Mouse (Mus musculus): ENCODE data around the gene Magi1. TPM values are rescaled to one million over a fixed set of nuclear protein-coding genes. Genes with fewer than 3 reads are reported as not detected.

Gene Magi1
- total and polyA plus RNA-seq, 2 experiments from 2014 or later: 23.0 to 36.9 TPM

DNA sequence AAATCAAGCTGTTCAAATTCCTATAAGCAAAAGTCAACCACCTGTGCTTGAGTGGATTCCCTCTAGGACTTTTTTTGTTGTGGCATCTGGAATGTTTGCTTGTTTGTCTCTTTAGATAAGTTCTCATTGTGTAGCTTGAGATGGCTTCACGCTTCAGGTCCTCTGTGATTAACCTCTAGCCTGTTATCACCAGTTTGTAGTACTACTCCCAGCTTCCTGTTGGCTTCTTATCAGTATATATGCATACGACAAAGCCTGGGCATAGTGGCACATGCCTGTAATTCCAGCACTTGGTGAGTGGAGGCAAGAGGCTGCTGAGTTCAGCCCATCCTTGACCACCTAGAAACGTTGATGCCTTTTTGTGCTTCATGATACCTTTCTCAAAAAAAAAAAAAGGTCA is 16.8 kb upstream of the Magi1 start:
- Histone ChIP-seq H3K4me3 (ENCODE audit: low read length) (no peak overlapping the region), H3K9me3 (ENCODE audit: low read length) (no peaks in the 10 kb centered on the region), H3K27me3 (ENCODE audit: insufficient read depth, low read length) (no peaks in the 10 kb centered on the region), H3K4me2 (ENCODE audit: low read depth, low read length) (no peak overlapping the region), H3K36me3 (ENCODE audit: insufficient read depth, low read length) (no peaks in the 10 kb centered on the region), H3K9ac (replicated peaks; ENCODE audit: low read length) (no peak overlapping the region), H3K27ac (no peak overlapping the region), H3K4me1 (ENCODE audit: insufficient read depth, low read length) (no peaks in the 10 kb centered on the region)
- WGBS: 76% methylated on average over 3 of the region's 3 CpGs
- no peak for TF ChIP-seq CTCF (IDR thresholded peaks at IDR 0.05; ENCODE audit: low read depth)
- no peak for ATAC-seq
- no peak for DNase-seq (ENCODE audit: low spot score)

DNA sequence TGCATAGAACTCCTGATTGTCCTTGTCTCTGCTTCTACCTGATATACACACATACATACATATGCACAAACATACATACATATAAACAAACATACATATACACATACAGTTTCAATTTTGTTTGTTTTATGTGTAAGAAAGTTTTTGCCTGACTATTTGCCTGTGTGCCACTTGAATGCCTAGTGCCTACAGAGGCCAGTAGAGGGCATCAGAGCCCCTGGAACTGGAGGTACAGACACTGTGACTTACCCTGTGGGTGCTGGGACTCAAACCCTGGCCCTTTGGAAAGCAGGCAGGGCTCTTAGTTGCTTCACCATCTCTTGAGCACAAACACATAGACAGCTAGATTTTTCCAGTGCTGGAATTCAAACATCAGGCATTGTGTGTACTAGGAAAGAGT is 3.7 kb upstream of the Magi1 start:
- no peak overlapping the region for H3K27ac ChIP-seq
- ATAC-seq: no peak
- no peaks in the 10 kb centered on the region for H3K4me1 ChIP-seq (ENCODE audit: insufficient read depth, low read length)
- DNase-seq (ENCODE audit: low spot score): no peak
- H3K9ac ChIP-seq (replicated peaks; ENCODE audit: low read length): no peak overlapping the region
- no peaks in the 10 kb centered on the region for H3K27me3 ChIP-seq (ENCODE audit: insufficient read depth, low read length)
- no peak overlapping the region for H3K4me3 ChIP-seq (ENCODE audit: low read length)
- no peaks in the 10 kb centered on the region for H3K36me3 ChIP-seq (ENCODE audit: insufficient read depth, low read length)
- H3K4me2 ChIP-seq (ENCODE audit: low read depth, low read length): no peak overlapping the region
- 0 out of 2 replicates have a peak, but pooled peaks cover 2% of the 10 kb centered on the region for H3K9me3 ChIP-seq (ENCODE audit: low read length)
- no peak for TF ChIP-seq CTCF (IDR thresholded peaks at IDR 0.05; ENCODE audit: low read depth)

DNA sequence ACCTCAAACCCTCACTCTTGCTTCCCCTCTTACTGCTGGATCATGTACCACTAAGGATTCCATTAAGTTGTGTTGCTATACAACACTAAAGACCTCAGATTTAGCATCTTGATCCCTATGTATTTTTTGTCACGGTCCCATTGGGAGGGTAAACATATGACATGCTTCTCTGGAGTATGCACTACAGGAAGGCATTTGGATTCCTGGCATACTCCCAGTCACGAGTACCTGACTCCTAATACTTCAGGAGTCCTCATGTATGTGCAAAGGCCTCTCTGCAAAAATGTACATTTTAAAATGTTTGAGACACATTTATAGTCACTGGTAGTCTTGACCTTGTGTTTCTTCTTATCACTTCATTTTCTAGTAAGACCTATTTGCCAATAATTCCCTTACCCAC is 2.8 kb upstream of the Magi1 start:
- ATAC-seq (no peak), DNase-seq (ENCODE audit: low spot score) (no peak)
- Histone ChIP-seq H3K9ac (replicated peaks; ENCODE audit: low read length) (no peak overlapping the region), H3K4me2 (ENCODE audit: low read depth, low read length) (no peak overlapping the region), H3K4me3 (ENCODE audit: low read length) (no peak overlapping the region), H3K4me1 (ENCODE audit: insufficient read depth, low read length) (peaks cover 4% of the 10 kb centered on the region; the same call in 1 of the 2 replicates), H3K27me3 (ENCODE audit: insufficient read depth, low read length) (no peaks in the 10 kb centered on the region), H3K9me3 (ENCODE audit: low read length) (0 out of 2 replicates have a peak, but pooled peaks cover 2% of the 10 kb centered on the region), H3K36me3 (ENCODE audit: insufficient read depth, low read length) (no peaks in the 10 kb centered on the region), H3K27ac (no peak overlapping the region)
- TF ChIP-seq CTCF (IDR thresholded peaks at IDR 0.05; ENCODE audit: low read depth): no peak
- WGBS: 94% methylated on average over 2 of the region's 2 CpGs

DNA sequence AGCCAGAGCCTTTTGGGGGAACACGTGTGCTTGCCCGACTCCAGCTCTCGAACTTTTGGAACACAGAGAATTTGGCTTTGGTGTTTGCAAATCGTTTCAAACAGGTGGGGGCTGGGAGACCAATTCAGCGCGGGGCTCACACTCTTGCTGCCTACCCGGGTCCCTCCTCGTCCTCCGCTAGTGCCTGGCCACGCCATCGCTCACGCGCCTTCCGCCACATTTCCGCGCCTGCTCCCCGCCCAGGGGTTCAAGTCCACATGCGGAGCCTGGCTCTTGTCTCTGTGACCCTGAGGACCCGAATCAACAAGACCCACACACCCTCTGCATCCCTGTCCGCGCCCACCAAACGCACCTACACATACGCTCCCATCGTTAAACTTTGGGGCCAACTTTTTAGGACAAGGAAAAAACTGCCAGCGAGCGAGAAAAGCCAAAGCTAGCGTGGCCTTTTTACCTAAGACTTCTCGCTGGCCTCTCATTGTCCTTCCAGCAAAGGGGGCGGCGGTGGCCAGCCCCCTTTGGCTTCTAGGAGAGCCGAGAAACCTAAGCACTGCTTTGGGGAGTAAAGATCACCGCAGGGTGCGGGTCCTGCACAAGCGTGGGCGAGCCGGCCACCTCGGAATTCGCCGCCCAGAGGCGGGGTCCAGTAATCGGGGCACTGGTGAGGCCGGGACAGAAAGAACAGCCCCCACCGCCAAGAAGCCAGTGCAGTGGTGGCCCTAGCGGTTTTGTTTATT is 540 bp upstream of the Magi1 start:
- Histone ChIP-seq H3K4me3 (ENCODE audit: low read length) (peak overlapping the region; percentile 59), H3K36me3 (ENCODE audit: insufficient read depth, low read length) (no peaks in the 10 kb centered on the region), H3K4me2 (ENCODE audit: low read depth, low read length) (peak overlapping the region; percentile 80), H3K27me3 (ENCODE audit: insufficient read depth, low read length) (no peaks in the 10 kb centered on the region), H3K9me3 (ENCODE audit: low read length) (0 out of 2 replicates have a peak, but pooled peaks cover 2% of the 10 kb centered on the region), H3K4me1 (ENCODE audit: insufficient read depth, low read length) (peaks cover 6% of the 10 kb centered on the region; the same call in 1 of the 2 replicates), H3K27ac (no peak overlapping the region; the same call in 1 of the 2 replicates), H3K9ac (replicated peaks; ENCODE audit: low read length) (peak overlapping the region; percentile 37; the same call in 1 of the 2 replicates)
- no peak for TF ChIP-seq CTCF (IDR thresholded peaks at IDR 0.05; ENCODE audit: low read depth)
- WGBS: under 1% methylated on average over 44 of the region's 44 CpGs
- peak; percentile 64 for ATAC-seq
- peak; percentile 14 for DNase-seq (ENCODE audit: low spot score)

DNA sequence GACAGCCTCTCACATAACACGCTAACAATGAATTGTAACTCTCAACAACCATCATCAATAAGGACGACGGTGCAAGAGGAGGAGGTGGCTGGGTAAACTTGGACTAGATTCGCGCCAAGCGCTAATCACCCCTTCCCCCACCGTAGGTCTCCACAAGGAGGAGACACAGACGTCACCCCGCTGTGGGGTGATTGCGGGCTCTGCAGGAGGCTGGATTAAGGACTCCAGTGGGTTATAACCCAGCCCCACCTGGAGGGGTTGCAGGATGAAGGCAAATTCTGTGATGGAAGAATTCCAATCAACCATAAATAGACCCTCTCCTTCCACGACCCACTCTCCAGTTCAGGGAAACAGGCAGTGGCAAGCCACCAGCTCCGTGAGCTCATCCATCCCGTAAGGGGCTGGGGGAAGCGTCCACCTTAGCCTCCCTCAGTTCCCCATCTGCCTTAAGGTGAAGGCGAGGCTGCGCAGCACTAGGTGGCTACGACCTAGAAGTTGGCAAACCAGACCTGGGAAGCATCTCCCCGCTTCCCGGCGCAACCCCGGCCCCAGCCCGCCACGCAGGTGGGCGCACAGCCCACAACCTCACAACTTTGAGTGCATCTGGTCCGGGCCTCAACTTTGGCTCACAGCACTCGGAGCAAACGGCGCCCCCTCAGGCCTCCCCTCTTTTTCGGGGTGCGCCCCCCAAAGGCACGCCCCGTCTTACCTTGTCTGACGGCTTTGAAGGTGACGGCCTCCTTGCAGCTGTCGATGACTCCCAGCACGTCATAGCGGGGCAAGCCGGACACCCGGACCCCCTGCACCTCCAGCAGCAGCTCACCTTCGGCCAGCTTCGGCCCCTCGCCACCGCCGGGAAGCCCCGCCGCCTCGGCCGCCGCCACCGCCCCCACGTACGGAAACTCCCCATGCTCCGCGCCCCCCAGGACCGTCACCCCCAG is 1.1 kb downstream of the Magi1 start:
- ATAC-seq: 0 out of 2 replicates have a peak, but pooled peaks have one; percentile 7
- H3K4me2 ChIP-seq (ENCODE audit: low read depth, low read length): peak overlapping the region; percentile 80
- under 1% methylated on average over 54 of the region's 55 CpGs for WGBS

DNA sequence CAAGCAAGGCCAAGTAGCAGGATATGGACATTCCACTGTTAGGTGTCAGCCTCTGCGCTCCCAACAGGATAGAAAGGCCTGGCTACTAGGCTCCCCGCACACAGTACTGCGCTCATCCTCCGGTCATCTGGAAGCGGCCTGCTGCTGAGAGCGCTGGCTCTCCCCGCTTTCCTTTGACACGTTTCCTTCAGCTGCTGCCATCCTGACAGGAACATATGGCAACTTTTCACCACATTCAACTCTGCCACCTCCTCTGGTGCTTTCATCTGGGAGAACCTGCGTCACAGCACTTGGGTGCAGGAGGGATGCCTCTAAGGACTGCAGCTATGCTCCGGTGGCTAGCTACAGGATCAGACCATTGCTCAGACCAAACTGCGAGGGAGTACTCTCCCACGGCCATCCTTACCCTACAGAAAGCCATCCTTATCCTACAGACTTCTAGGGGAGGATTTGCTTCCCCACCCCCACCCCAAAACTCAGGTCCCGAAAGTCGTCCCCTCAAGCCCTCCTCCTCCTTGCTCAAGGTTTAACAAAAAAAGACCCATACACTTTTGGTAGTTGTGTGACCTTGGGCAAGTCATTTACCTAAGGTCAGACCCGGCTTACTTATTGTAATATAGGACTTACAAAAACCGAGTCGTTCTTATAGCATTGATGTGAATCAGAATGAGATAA is 2.0 kb downstream of the Magi1 start:
- peak overlapping the region; percentile 80 for H3K4me2 ChIP-seq (ENCODE audit: low read depth, low read length)
- H3K9ac ChIP-seq (replicated peaks; ENCODE audit: low read length): no peak overlapping the region
- no peaks in the 10 kb centered on the region for H3K36me3 ChIP-seq (ENCODE audit: insufficient read depth, low read length)
- WGBS: 10% methylated on average over 17 of the region's 17 CpGs
- no peak for TF ChIP-seq CTCF (IDR thresholded peaks at IDR 0.05; ENCODE audit: low read depth)
- ATAC-seq: no peak
- no peak overlapping the region for H3K27ac ChIP-seq
- H3K4me1 ChIP-seq (ENCODE audit: insufficient read depth, low read length): peaks cover 6% of the 10 kb centered on the region; the same call in 1 of the 2 replicates
- peak overlapping the region; percentile 59 for H3K4me3 ChIP-seq (ENCODE audit: low read length)
- H3K9me3 ChIP-seq (ENCODE audit: low read length): no peaks in the 10 kb centered on the region
- no peaks in the 10 kb centered on the region for H3K27me3 ChIP-seq (ENCODE audit: insufficient read depth, low read length)
- peak; percentile 12 for DNase-seq (ENCODE audit: low spot score)

More for the DNA sequence above, 1.1 kb downstream of the Magi1 start:
- Histone ChIP-seq H3K9ac (replicated peaks; ENCODE audit: low read length) (peak overlapping the region; percentile 50), H3K27me3 (ENCODE audit: insufficient read depth, low read length) (no peaks in the 10 kb centered on the region), H3K27ac (peak overlapping the region; percentile 65), H3K9me3 (ENCODE audit: low read length) (no peaks in the 10 kb centered on the region), H3K36me3 (ENCODE audit: insufficient read depth, low read length) (no peaks in the 10 kb centered on the region), H3K4me1 (ENCODE audit: insufficient read depth, low read length) (peaks cover 6% of the 10 kb centered on the region; the same call in 1 of the 2 replicates), H3K4me3 (ENCODE audit: low read length) (peak overlapping the region; percentile 59)
- peak; percentile 41 for DNase-seq (ENCODE audit: low spot score)
- TF ChIP-seq CTCF (IDR thresholded peaks at IDR 0.05; ENCODE audit: low read depth): peak; percentile 2; the same call in 1 of the 2 replicates

All from hindbrain, postnatal 0 days (tissue).